Mouse (Mus musculus): Measurements from ENCODE around the gene Lsr.

DNA sequence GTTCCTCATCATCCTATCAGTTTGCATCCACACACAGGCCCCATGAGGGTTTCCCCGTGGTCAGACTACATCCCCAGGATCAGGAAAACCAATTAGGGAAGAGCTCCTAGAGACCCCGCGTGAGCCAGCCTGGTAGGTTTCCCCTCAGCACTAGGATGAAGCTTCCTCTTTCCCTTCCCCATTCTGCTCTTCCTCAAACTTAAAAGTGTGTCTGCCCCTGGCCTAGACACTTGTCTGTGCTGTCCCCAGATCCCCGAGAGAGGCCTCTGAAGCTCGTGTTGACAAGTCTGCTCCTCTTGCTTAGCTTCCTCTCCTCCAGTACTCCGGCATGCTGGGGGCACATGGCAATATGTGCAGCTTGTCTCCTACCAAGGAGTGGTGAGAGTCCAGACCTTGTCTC lies 19.8 kb downstream of the Lsr start:
- TF ChIP-seq GATA1 (IDR thresholded peaks at IDR 0.05; ENCODE audit: borderline replicate concordance, low read length) = no peak
- TF ChIP-seq FLI1 (IDR thresholded peaks at IDR 0.05; ENCODE audit: low read length) = no peak

All from megakaryocyte, embryonic 14.5 days (primary cell).